Mouse (Mus musculus): ENCODE measurements around the gene Mapk9.

DNA sequence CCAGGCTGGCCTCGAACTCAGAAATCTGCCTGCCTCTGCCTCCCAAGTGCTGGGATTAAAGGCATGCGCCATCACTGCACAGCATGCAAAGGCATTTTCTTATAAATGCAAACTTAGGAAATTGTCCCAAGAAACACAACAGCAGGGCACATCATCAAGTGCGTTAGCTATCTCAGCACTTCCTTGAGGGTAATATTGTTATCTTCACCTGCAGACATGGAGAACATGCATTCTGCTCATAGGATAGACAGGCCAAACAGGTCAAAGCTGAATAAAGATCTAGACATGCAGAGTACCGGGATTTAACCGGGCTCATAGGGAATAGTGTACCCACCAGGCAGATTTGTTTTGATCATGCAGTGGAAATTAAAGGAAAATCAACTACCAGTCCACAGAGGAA lies 45.4 kb downstream of the Mapk9 start:
- TF ChIP-seq CTCF (IDR thresholded peaks at IDR 0.05; ENCODE audit: low read depth, low read length) (no peak), EP300 (IDR thresholded peaks at IDR 0.05; ENCODE audit: insufficient read depth, low read depth, low read length) (no peak)
